Mouse (Mus musculus) forebrain, embryonic 16.5 days (tissue): Measurements from ENCODE around the gene Ror1. TPM values are rescaled to one million over a fixed set of nuclear protein-coding genes. Genes with fewer than 3 reads are reported as not detected.

Source experiments
- ATAC-seq: fragments of 200-750 bp; cut with Nextera tagmentation; 2 replicates; pipeline ENCODE4 v1.8.0; 2017; ENCODE audit warnings: mild to moderate bottlenecking, moderate library complexity
- H3K27ac ChIP-seq: fragments of 300-500 bp; sonication (generic); 2 replicates; pipeline ENCODE4 v1.5.1; 2014; ENCODE audit warnings: low read length, control low read depth
- H3K27me3 ChIP-seq: fragments of 300-500 bp; sonication (generic); replicated peaks from 2 replicates; pipeline ENCODE4 v1.6.1; 2014; ENCODE audit warnings: low read length; ENCODE audit not compliant: control insufficient read depth, insufficient read depth
- H3K36me3 ChIP-seq: fragments of 300-500 bp; sonication (generic); 2 replicates; pipeline ENCODE4 v1.6.1; 2014; ENCODE audit not compliant: control insufficient read depth, insufficient read depth
- H3K4me1 ChIP-seq: fragments of 300-500 bp; sonication (generic); replicated peaks from 2 replicates; pipeline ENCODE4 v1.6.1; 2014; ENCODE audit warnings: low read length; ENCODE audit not compliant: control insufficient read depth, insufficient read depth
- H3K4me2 ChIP-seq: fragments of 300-500 bp; sonication (generic); 2 replicates; pipeline ENCODE4 v1.6.1; 2014; ENCODE audit warnings: mild to moderate bottlenecking, low read length, control low read depth
- H3K4me3 ChIP-seq: fragments of 300-500 bp; sonication (generic); replicated peaks from 2 replicates; pipeline ENCODE4 v1.5.1; 2014; ENCODE audit warnings: mild to moderate bottlenecking, low read length, control low read depth
- H3K9ac ChIP-seq: fragments of 300-500 bp; sonication (generic); replicated peaks from 2 replicates; pipeline ENCODE4 v1.6.1; 2014; ENCODE audit warnings: low read depth, low read length, control low read depth
- H3K9me3 ChIP-seq: fragments of 300-500 bp; sonication (generic); 2 replicates; pipeline ENCODE4 v1.6.1; 2016; ENCODE audit warnings: low read length; ENCODE audit not compliant: control insufficient read depth
- WGBS: fragments of 180-500 bp; shearing (Covaris S2); extraction: QIAGEN DNeasy Blood & Tissue Kit; methylation state at CpG from one replicate; pipeline ENCODE4 v1.1.7; 2014; 5-methylcytosine and 5-hydroxymethylcytosine counted together
- polyA plus RNA-seq: library from polyadenylated mRNA; unstranded; fragments of >200 nt; fragmentation: Nextera tagmentation; extraction: Ambion mirVana; gene quantifications from 2 replicates; pipeline ENCODE4 v1.2.1, GENCODE M21; 2015

Ror1 gene
- polyA plus RNA-seq, 1 experiment from 2014 or later, result 0.89 TPM

GRCm38 (mm10) chr4:100166871-100167270 is 71.3 kb downstream of the Ror1 start:
- 74% methylated on average over 3 of the region's 3 CpGs for whole genome bisulfite sequencing
- no peak for ATAC-seq

DNA sequence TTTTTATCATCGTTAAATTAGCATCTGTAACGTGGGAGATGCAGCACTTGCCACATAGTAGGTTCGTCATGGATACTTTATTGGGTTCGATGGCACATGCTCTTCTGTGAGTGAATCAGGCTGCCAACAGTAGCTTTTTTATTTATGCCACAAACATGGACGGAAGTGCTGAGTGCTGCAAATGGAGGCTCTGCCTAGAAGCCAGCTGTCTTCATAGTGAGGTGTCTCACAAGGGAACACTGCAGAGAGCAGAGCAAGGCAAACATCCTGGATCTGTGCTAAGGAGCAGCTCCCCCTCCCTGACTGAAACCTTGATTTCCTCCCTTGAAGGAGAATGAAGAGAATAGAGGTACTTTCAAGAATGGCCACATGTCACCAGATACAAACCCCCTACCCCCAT is 74.1 kb downstream of the Ror1 start:
- Histone ChIP-seq H3K4me2 (peak overlapping the region; percentile 26), H3K27me3 (no peaks in the 10 kb centered on the region)
- peak; percentile 58 for ATAC-seq

More at GRCm38 (mm10) chr4:100166871-100167270, 71.3 kb downstream of the Ror1 start:
- H3K9me3 ChIP-seq, result no peaks in the 10 kb centered on the region
- no peak overlapping the region for H3K9ac ChIP-seq
- H3K4me1 ChIP-seq, result peaks cover 2% of the 10 kb centered on the region; the same call in 1 of the 2 replicates
- H3K4me3 ChIP-seq, result no peak overlapping the region
- no peak overlapping the region for H3K27ac ChIP-seq
- no peaks in the 10 kb centered on the region for H3K36me3 ChIP-seq
- H3K4me2 ChIP-seq, result no peak overlapping the region
- no peaks in the 10 kb centered on the region for H3K27me3 ChIP-seq

DNA sequence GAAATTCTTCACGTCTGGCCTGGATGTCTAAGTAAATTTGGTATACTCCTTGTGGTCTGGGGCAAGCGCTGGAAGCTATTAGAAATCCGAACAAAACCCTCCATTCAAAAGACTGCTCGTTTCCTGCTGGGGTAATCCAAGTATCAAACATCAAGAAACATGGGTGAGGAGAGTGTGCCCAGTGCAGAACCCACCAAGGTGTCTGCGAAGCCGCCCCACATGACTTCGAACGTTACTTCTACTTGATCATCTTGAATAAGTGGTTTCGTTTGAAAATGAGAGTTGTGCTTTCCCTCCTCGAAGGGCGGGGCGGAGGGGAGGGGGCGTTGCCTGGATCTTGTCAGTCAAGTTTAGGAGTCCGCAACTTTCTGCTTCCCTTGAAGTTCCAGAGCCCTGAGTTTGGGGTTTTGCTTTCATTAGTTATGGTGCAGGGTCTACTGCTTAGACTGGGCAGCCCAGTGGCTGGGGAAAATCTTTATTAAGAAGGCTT is 74.6 kb downstream of the Ror1 start:
- Histone ChIP-seq H3K36me3 (no peaks in the 10 kb centered on the region), H3K9ac (no peak overlapping the region), H3K9me3 (no peaks in the 10 kb centered on the region), H3K4me2 (peak overlapping the region; percentile 26), H3K4me1 (peaks cover 2% of the 10 kb centered on the region; the same call in 1 of the 2 replicates), H3K27me3 (no peaks in the 10 kb centered on the region), H3K4me3 (peak overlapping the region; percentile 6), H3K27ac (no peak overlapping the region)
- WGBS, result 14% methylated on average over 14 of the region's 14 CpGs
- peak; percentile 39 for ATAC-seq

More for the DNA sequence above, 74.1 kb downstream of the Ror1 start:
- Histone ChIP-seq H3K27ac (no peak overlapping the region), H3K9ac (no peak overlapping the region), H3K4me1 (peaks cover 2% of the 10 kb centered on the region; the same call in 1 of the 2 replicates), H3K4me3 (no peak overlapping the region), H3K36me3 (no peaks in the 10 kb centered on the region), H3K9me3 (no peaks in the 10 kb centered on the region)
- WGBS, result 48% methylated on average over 5 of the region's 5 CpGs

- 4% methylated on average over 5 of the region's 5 CpGs for WGBS
- peak overlapping the region; percentile 26; the same call in 1 of the 2 replicates for H3K4me2 ChIP-seq
- H3K9ac ChIP-seq, result no peak overlapping the region
- H3K9me3 ChIP-seq, result no peaks in the 10 kb centered on the region
- no peak overlapping the region for H3K27ac ChIP-seq
- ATAC-seq, result 0 out of 2 replicates have a peak, but pooled peaks have one; percentile 14
- H3K36me3 ChIP-seq, result no peaks in the 10 kb centered on the region
- peaks cover 2% of the 10 kb centered on the region; the same call in 1 of the 2 replicates for H3K4me1 ChIP-seq
- H3K4me3 ChIP-seq, result no peak overlapping the region
- no peaks in the 10 kb centered on the region for H3K27me3 ChIP-seq
Observed at GRCm38 (mm10) chr4:100170743-100171142, 75.2 kb downstream of the Ror1 start.

DNA sequence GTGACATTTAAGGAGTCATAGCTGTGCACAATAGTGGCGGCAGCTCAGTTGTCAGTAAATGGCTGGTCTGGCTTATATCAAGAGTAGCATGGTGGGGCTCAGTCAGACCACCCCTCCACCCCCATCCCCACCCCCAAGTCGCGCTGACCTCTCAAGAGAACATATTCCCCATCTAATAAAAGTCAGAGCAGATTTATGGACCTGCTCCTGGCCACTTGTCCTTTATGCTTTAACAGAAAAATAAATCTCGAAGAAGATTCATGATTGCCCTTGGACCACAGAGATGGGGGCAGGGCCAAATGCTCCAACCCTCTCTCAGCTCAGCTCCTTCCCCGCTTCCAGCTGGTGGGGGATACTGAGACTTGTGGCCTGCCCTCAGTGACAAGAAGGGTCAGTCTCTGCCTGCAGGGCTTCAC is 75.9 kb downstream of the Ror1 start:
- no peak; the same call in 1 of the 2 replicates for ATAC-seq
- Histone ChIP-seq H3K4me1 (peaks cover 2% of the 10 kb centered on the region; the same call in 1 of the 2 replicates), H3K9me3 (no peaks in the 10 kb centered on the region), H3K27me3 (no peaks in the 10 kb centered on the region), H3K36me3 (no peaks in the 10 kb centered on the region), H3K27ac (no peak overlapping the region), H3K4me3 (no peak overlapping the region), H3K4me2 (no peak overlapping the region), H3K9ac (no peak overlapping the region)
- 69% methylated on average over 5 of the region's 5 CpGs for WGBS

DNA sequence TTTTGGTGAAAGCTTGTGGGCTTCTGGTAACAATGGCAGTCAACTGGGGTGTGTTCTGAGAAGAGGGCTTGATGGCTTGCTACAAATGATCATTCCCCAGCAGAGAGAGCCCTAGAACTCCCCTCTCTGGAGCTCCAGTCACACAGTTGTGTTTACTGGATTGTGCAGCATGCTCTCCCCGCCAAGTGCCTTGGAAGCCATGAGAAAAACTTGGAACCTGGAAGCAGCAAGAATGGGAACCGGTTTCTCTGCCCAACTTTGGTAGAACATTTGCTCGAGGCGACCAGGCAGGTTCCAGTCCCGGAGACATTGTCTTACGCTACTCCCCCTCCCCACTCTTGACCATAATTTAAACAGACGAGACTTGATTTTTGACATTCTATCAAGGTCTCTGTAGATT is 80.0 kb downstream of the Ror1 start:
- no peak for ATAC-seq
- Histone ChIP-seq H3K27me3 (no peaks in the 10 kb centered on the region), H3K27ac (no peak overlapping the region), H3K9me3 (no peaks in the 10 kb centered on the region), H3K36me3 (no peaks in the 10 kb centered on the region), H3K4me2 (no peak overlapping the region), H3K4me3 (no peak overlapping the region), H3K4me1 (no peaks in the 10 kb centered on the region; the same call in 1 of the 2 replicates), H3K9ac (no peak overlapping the region)
- 93% methylated on average over 7 of the region's 7 CpGs for WGBS

DNA sequence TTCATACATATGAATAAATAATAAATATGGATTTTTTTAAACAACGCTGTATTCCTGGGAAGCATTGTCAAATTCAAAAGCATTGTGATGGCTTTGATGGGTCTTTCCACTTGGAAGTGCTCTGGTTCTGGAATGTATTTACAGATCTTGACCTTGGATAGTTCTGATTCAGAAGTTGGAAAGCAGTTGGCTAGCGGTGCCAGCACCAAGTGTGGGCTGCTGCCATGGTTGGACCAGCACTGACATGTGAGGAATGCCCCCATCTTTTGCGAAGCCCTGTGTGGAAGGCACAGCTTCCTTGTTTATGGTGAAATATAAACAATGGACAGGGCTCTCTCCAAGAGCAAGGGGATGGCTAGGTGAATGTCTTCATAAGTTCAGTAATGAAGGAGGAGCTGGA is 82.7 kb downstream of the Ror1 start:
- H3K4me3 ChIP-seq, result no peak overlapping the region
- no peaks in the 10 kb centered on the region for H3K27me3 ChIP-seq
- 93% methylated on average over 3 of the region's 3 CpGs for WGBS
- H3K9ac ChIP-seq, result no peak overlapping the region
- H3K4me1 ChIP-seq, result peaks cover 5% of the 10 kb centered on the region
- H3K4me2 ChIP-seq, result no peak overlapping the region
- H3K27ac ChIP-seq, result no peak overlapping the region
- ATAC-seq, result no peak
- no peaks in the 10 kb centered on the region for H3K9me3 ChIP-seq
- H3K36me3 ChIP-seq, result no peaks in the 10 kb centered on the region

- ATAC-seq, result no peak
- WGBS, result 42% methylated on average over 5 of the region's 5 CpGs
- Histone ChIP-seq H3K9ac (no peak overlapping the region), H3K9me3 (no peaks in the 10 kb centered on the region), H3K4me1 (peaks cover 5% of the 10 kb centered on the region), H3K4me2 (no peak overlapping the region), H3K36me3 (no peaks in the 10 kb centered on the region), H3K27ac (no peak overlapping the region), H3K27me3 (no peaks in the 10 kb centered on the region), H3K4me3 (no peak overlapping the region)
Observed at GRCm38 (mm10) chr4:100181676-100182075, 86.1 kb downstream of the Ror1 start.

- WGBS, result 92% methylated on average over 8 of the region's 8 CpGs
- no peak overlapping the region for H3K9ac ChIP-seq
- no peaks in the 10 kb centered on the region for H3K27me3 ChIP-seq
- ATAC-seq, result no peak
- no peaks in the 10 kb centered on the region for H3K36me3 ChIP-seq
- no peaks in the 10 kb centered on the region for H3K9me3 ChIP-seq
- H3K27ac ChIP-seq, result no peak overlapping the region
- H3K4me3 ChIP-seq, result no peak overlapping the region
- H3K4me2 ChIP-seq, result no peak overlapping the region
- peaks cover 8% of the 10 kb centered on the region for H3K4me1 ChIP-seq
Observed at GRCm38 (mm10) chr4:100186781-100187180, 91.2 kb downstream of the Ror1 start.
